Mouse (Mus musculus) ES-E14 (cell line): ENCODE data around the gene Hrasls5. TPM values are rescaled to one million over a fixed set of nuclear protein-coding genes. Genes with fewer than 3 reads are reported as not detected.
A peak's percentile ranks its signal among the peaks of the same experiment; 100 is the strongest.

Source experiments
- DNase-seq: peaks from one replicate; pipeline ENCODE4 v3.0.0-alpha.2; 2013; ENCODE audit warnings: low read depth, low spot score
- H3K27ac ChIP-seq: 2 replicates; pipeline ENCODE4 v1.5.1; 2012; ENCODE audit warnings: low read depth, mild to moderate bottlenecking, low read length, moderate library complexity, mixed read lengths; ENCODE audit not compliant: poor library complexity, insufficient read depth, severe bottlenecking
- H3K36me3 ChIP-seq: 2 replicates; pipeline ENCODE4 v1.6.1; 2012; ENCODE audit warnings: mild to moderate bottlenecking, low read length, moderate library complexity, mixed read lengths; ENCODE audit not compliant: control insufficient read depth, poor library complexity, insufficient read depth, severe bottlenecking
- H3K4me1 ChIP-seq, 2 experiments: fragments of 150-350 bp in 1 of 2; sonication (generic) in 1 of 2; 2 replicates each; pipeline ENCODE4 v1.6.1; 2012; ENCODE audit warnings: low read length in 2 of 2, mild to moderate bottlenecking in 1 of 2, mixed read lengths in 1 of 2; ENCODE audit not compliant: control insufficient read depth in 2 of 2, insufficient read depth in 2 of 2, poor library complexity in 1 of 2
- H3K4me3 ChIP-seq, 2 experiments: fragments of 150-350 bp in 1 of 2; sonication (generic) in 1 of 2; 2 replicates each; pipeline ENCODE4 v1.5.1; 2012; ENCODE audit warnings: low read length in 2 of 2, low read depth in 1 of 2, mild to moderate bottlenecking in 1 of 2, mixed read lengths in 1 of 2; ENCODE audit not compliant: insufficient read depth in 1 of 2, poor library complexity in 1 of 2, severe bottlenecking in 1 of 2
- H3K9ac ChIP-seq: 2 replicates; pipeline ENCODE4 v1.6.1; 2012; ENCODE audit warnings: low read depth, mild to moderate bottlenecking, low read length, mixed read lengths; ENCODE audit not compliant: poor library complexity, insufficient read depth, severe bottlenecking
- H3K9me3 ChIP-seq: fragments of 150-350 bp; sonication (generic); 2 replicates; pipeline ENCODE4 v1.6.1; 2012; ENCODE audit warnings: low read depth, mild to moderate bottlenecking, low read length; ENCODE audit not compliant: control insufficient read depth, insufficient read depth
- CHD2 ChIP-seq: IDR thresholded peaks from 2 replicates; pipeline ENCODE4 v1.6.1; 2014; ENCODE audit warnings: mild to moderate bottlenecking, low read depth, low read length, inconsistent platforms
- HCFC1 ChIP-seq: IDR thresholded peaks from 2 replicates; pipeline ENCODE4 v1.6.1; 2012; ENCODE audit warnings: low read length, inconsistent platforms, borderline replicate concordance; ENCODE audit not compliant: insufficient read depth
- MAFK ChIP-seq: IDR thresholded peaks from 2 replicates; pipeline ENCODE4 v1.6.1; 2014; ENCODE audit warnings: mild to moderate bottlenecking, low read depth, low read length, inconsistent platforms; ENCODE audit not compliant: insufficient read depth
- ZC3H11A ChIP-seq: IDR thresholded peaks from 2 replicates; pipeline ENCODE4 v1.6.1; 2012; ENCODE audit warnings: low read depth, mild to moderate bottlenecking, inconsistent platforms, low read length, borderline replicate concordance
- ZNF384 ChIP-seq: IDR thresholded peaks from 2 replicates; pipeline ENCODE4 v1.6.1; 2012; ENCODE audit warnings: low read depth, low read length, inconsistent platforms
- in situ Hi-C, 2 experiments: fragments of 600-800 bp; cut with MboI; formaldehyde crosslinking; loops; one replicate each; pipeline ENCODE4 v1.15.1; 2025; ENCODE audit warnings: low sequenced_read_pairs in 2 of 2, inconsistent platforms in 1 of 2; ENCODE audit not compliant: unreplicated experiment in 2 of 2
- total RNA-seq: library from RNA; depleted of rRNA; stranded (reverse); fragments of 300-350 nt; gene quantifications from 2 replicates; pipeline ENCODE4 v1.2.3, GENCODE M21; 2012

Hrasls5 gene
- total RNA-seq, 1 experiment = not detected

DNA sequence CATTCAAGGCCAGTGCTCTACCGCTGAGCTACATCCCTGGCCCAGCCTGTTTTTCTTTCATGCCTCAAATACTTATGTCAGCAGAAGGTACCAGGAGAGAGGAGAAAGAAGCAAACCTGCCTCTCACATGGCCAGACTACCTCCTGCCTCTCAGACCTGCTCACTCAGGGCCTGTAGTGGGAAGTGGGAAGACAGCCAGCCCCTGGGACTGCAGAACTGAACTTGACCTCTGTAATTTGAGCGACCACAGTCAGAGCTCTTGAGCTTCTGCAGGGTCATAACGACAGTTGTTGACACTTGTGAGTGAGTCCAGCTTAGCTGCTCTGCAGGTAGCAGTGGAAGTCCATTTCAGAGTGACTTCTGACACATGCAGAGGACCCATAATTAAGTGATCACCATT, 20.3 kb upstream of the Hrasls5 start:
- no peak for DNase-seq
- TF ChIP-seq MAFK (no peak), HCFC1 (no peak), ZC3H11A (no peak), ZNF384 (no peak), CHD2 (no peak)
- no peak overlapping the region for H3K27ac ChIP-seq
- H3K4me1 ChIP-seq = no peaks in the 10 kb centered on the region
- no peak overlapping the region for H3K9ac ChIP-seq
- H3K36me3 ChIP-seq = no peaks in the 10 kb centered on the region
- no peak overlapping the region for H3K4me3 ChIP-seq
- H3K9me3 ChIP-seq = no peaks in the 10 kb centered on the region
- in situ Hi-C loops = no loop called here

DNA sequence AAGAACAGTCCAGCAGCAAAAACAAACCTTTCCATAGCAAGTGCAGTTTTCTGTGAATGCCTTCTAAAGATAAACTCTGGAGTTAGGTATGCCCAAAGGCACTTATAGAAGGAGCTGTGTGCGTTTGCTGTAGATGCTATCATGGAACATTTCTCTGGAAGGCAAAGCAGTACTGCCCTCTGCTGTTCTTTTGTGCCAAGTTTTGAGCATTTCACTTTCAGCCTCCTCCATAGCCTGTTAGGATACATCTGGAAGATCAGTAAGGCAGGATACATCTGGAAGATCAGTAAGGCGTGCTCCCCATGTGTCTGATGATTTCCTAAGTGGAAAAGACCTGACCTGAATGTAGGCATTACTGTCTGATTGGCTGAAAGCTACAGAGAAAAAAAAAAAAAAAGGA, 16.8 kb upstream of the Hrasls5 start:
- H3K9ac ChIP-seq = no peak overlapping the region
- no peak overlapping the region for H3K4me3 ChIP-seq
- no peaks in the 10 kb centered on the region for H3K4me1 ChIP-seq
- in situ Hi-C loops = loop anchor here in 1 of 2 experiments (5.0 kb wide), 1 partner anchor 73 kb away; no protein-coding TSS in a partner anchor
- no peaks in the 10 kb centered on the region for H3K9me3 ChIP-seq
- no peak for DNase-seq
- no peak overlapping the region for H3K27ac ChIP-seq
- H3K36me3 ChIP-seq = no peaks in the 10 kb centered on the region
- TF ChIP-seq ZC3H11A (peak; percentile 85), ZNF384 (no peak), CHD2 (no peak)

DNA sequence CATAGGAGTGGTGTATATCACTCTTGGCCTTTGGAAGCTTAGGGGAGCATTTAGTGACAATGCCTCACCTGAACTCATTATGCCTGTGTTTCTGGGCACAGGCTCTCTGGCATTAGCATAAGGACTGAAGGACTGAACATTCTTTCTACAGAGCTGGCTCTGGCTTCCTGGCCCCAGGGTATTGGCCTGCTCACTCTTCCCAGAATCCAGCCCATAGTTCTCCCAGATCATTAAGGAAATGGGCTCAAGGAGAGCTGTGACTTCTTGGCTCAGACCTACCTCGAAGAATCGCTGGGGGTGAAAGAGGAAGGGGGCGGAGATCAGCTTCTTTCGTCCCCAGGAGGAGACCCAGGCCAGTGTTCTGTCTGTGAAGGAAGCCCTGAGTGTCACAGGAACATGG, 13.9 kb upstream of the Hrasls5 start:
- DNase-seq = no peak
- TF ChIP-seq HCFC1 = no peak

DNA sequence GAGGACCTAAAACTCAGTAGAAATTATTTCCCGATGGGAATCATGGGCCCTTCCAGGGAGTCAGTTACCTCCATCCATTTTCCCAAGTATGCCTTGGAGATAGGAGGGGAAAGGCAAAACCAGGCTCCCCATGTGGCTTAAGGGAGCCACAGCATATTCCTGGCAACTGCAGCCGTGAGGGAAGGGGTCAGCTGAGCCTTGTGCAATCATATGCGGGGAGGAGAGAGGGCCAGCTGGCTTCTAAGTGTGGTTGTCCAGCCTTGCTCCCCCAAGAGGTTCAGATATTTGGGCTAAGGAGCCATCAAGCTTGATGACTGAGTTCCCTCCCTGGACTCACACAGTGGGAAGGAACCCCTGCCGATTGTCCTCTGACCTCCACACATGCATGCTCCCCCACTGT, 10.8 kb upstream of the Hrasls5 start:
- Histone ChIP-seq H3K4me3 (no peak overlapping the region), H3K27ac (no peak overlapping the region), H3K4me1 (peaks cover 0 to 5% of the 10 kb centered on the region in 2 experiments; a peak in 2 of 4 replicates), H3K36me3 (no peaks in the 10 kb centered on the region), H3K9ac (no peak overlapping the region), H3K9me3 (no peaks in the 10 kb centered on the region)
- no peak for DNase-seq
- in situ Hi-C loops = loop anchor here in 1 of 2 experiments (10.0 kb wide), 1 partner anchor 67 kb away; no protein-coding TSS in a partner anchor
- TF ChIP-seq ZNF384 (no peak), HCFC1 (no peak), ZC3H11A (no peak), CHD2 (no peak), MAFK (no peak)

More for the DNA sequence above, 13.9 kb upstream of the Hrasls5 start:
- H3K4me3 ChIP-seq = no peak overlapping the region
- no peaks in the 10 kb centered on the region for H3K36me3 ChIP-seq
- H3K27ac ChIP-seq = no peak overlapping the region
- H3K4me1 ChIP-seq = no peaks in the 10 kb centered on the region
- in situ Hi-C loops = loop anchor here in 1 of 2 experiments (5.0 kb wide), 1 partner anchor 76 kb away; no protein-coding TSS in a partner anchor
- no peak overlapping the region for H3K9ac ChIP-seq
- no peaks in the 10 kb centered on the region for H3K9me3 ChIP-seq

DNA sequence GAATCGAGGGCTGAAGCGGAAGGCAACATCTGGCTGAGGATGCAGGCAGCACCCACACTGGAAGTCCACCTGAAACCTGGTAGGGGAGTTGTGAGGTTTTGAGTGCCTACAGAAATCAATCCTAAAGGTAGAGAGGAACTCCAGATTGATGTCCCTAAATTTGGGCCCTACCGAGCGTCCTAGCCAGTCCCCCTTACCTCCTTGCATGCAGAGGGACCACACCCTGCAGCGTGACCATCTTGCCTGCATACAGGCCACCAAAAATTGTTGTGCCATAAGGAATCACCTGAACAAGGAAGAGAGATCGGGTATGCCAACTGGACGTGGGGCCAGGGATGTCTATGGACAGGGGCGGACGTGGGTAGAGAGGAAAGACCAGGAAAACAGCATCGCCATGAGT, 8.2 kb upstream of the Hrasls5 start:
- DNase-seq = no peak
- H3K27ac ChIP-seq = no peak overlapping the region

More for the DNA sequence above, 8.2 kb upstream of the Hrasls5 start:
- Histone ChIP-seq H3K36me3 (no peaks in the 10 kb centered on the region), H3K9ac (no peak overlapping the region), H3K9me3 (no peaks in the 10 kb centered on the region), H3K4me1 (peaks cover 0 to 10% of the 10 kb centered on the region in 2 experiments; a peak in 2 of 4 replicates), H3K4me3 (no peak overlapping the region)
- in situ Hi-C loops = loop anchor here in 1 of 2 experiments (10.0 kb wide), 1 partner anchor 69 kb away; no protein-coding TSS in a partner anchor
- TF ChIP-seq ZC3H11A = no peak
- no peak for TF ChIP-seq ZNF384
- TF ChIP-seq HCFC1 = no peak
- TF ChIP-seq MAFK = no peak
- TF ChIP-seq CHD2 = no peak
